Mouse (Mus musculus) liver, embryonic 14.5 days (tissue): Measurements from ENCODE around the gene 4930516K23Rik.

Experiments used
- CTCF ChIP-seq: IDR thresholded peaks from 2 replicates; pipeline ENCODE4 v1.5.1; 2016; ENCODE audit warnings: antibody characterized with exemption, low read depth, control low read depth
- EP300 ChIP-seq: IDR thresholded peaks from 2 replicates; pipeline ENCODE4 v1.6.1; 2016; ENCODE audit warnings: antibody characterized with exemption, low read depth

DNA sequence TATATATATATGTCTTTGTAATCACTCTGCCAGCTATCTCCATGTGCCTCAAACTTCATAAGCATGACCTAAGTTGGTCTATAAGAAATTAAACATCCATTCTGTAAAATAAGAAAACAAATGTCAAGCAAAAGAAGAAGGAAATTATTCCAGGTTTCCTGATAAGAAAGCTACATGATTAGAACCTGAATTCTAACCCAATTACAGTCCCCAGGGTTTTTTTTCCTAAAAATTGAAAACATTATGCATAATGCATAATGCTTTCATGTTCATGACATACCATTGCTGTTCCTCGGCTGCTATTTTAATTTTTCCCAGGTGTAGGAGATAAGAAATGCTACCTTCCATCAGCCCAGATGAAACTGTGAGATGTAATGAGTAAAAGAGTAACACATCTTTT is 24.1 kb upstream of the 4930516K23Rik start, which contains the start of gene Olfr645:
- TF ChIP-seq CTCF (no peak), EP300 (no peak)
